13 mouse cellular contexts compared by ENCODE assay signal in genomic region chr17:46578650-46579049, GRCm38 (mm10). TPM values are rescaled to one million over a fixed set of nuclear protein-coding genes. Genes with fewer than 3 reads are reported as not detected.
DNase-seq lines count a peak whose midpoint lies in the region; ATAC-seq and TF ChIP-seq lines count a peak whose summit lies in the region.
"Had no signal": no experiment of that assay in that cellular context is flagged by ENCODE, and none has a peak within 500 bp of the region (broad histone marks: within the 10 kb centered on the region; RNA-seq: fewer than 3 reads in every experiment).

No protein-coding gene starts in this region.

- peaks cover 92% of the 10 kb centered on the region for H3K36me3 ChIP-seq in hindbrain, embryonic 10.5 days
- H3K36me3 ChIP-seq in hindbrain, embryonic 11.5 days (ENCODE audit: control insufficient read depth, insufficient read depth, low read length): peaks cover 10% of the 10 kb centered on the region
- peaks cover 17% of the 10 kb centered on the region; the same call in 1 of the 2 replicates for H3K36me3 ChIP-seq in liver, postnatal 0 days (replicated peaks; ENCODE audit: insufficient read depth, low read length)
- H3K36me3 ChIP-seq in liver, embryonic 12.5 days: peaks cover 56% of the 10 kb centered on the region
- H3K36me3 ChIP-seq in E14TG2a.4 (ENCODE audit: insufficient read depth, low read length): peaks cover 75% of the 10 kb centered on the region
- peaks cover 20% of the 10 kb centered on the region for H3K36me3 ChIP-seq in embryonic facial prominence, embryonic 11.5 days (replicated peaks; ENCODE audit: control insufficient read depth, insufficient read depth, low read depth, low read length)

- H3K27me3 ChIP-seq in hindbrain, embryonic 10.5 days (ENCODE audit: insufficient read depth, poor library complexity, severe bottlenecking): no peaks in the 10 kb centered on the region
- H3K27me3 ChIP-seq in hindbrain, embryonic 11.5 days (ENCODE audit: control insufficient read depth, insufficient read depth, low read length): no peaks in the 10 kb centered on the region
- no peaks in the 10 kb centered on the region for H3K27me3 ChIP-seq in liver, postnatal 0 days (ENCODE audit: insufficient read depth, low read length)
- H3K27me3 ChIP-seq in liver, embryonic 12.5 days (replicated peaks): no peaks in the 10 kb centered on the region
- no peaks in the 10 kb centered on the region for H3K27me3 ChIP-seq in E14TG2a.4 (ENCODE audit: insufficient read depth, low read length)
- H3K27me3 ChIP-seq in embryonic facial prominence, embryonic 11.5 days (ENCODE audit: control insufficient read depth, insufficient read depth, low read length): no peaks in the 10 kb centered on the region
- H3K27me3 ChIP-seq: heart, embryonic 13.5 days; limb, embryonic 15.5 days had no signal

- TF ChIP-seq EP300 in liver, postnatal 0 days (IDR thresholded peaks at IDR 0.05; ENCODE audit: low read depth): no peak

- 87% methylated on average over 5 of the region's 5 CpGs for WGBS in hindbrain, embryonic 10.5 days
- 81% methylated on average over 5 of the region's 5 CpGs for WGBS in hindbrain, embryonic 11.5 days
- WGBS in liver, postnatal 0 days (ENCODE audit: insufficient replicate concordance): 72% methylated on average over 5 of the region's 5 CpGs
- WGBS in liver, embryonic 12.5 days (ENCODE audit: insufficient replicate concordance): 68% methylated on average over 5 of the region's 5 CpGs
- 76% methylated on average over 5 of the region's 5 CpGs for WGBS in embryonic facial prominence, embryonic 11.5 days

- peak; percentile 25 for DNase-seq in hindbrain, embryonic 10.5 days (ENCODE audit: low spot score)
- no peak for DNase-seq in hindbrain, embryonic 11.5 days (ENCODE audit: low spot score)
- DNase-seq in liver, postnatal 0 days: no peak
- DNase-seq in embryonic facial prominence, embryonic 11.5 days (ENCODE audit: low spot score): peak; percentile 35
- DNase-seq in Muller cell, postnatal 12 days (ENCODE audit: inconsistent ontology term): no peak
- no peak for DNase-seq in right cerebral cortex, postnatal 36 days (ENCODE audit: low spot score in 2 of 2)
- DNase-seq: gastrocnemius, postnatal 25 days; thymus, adult 18-20 months had no signal

- 0 out of 2 replicates have a peak, but pooled peaks cover 3% of the 10 kb centered on the region for H3K4me1 ChIP-seq in hindbrain, embryonic 10.5 days (replicated peaks)
- H3K4me1 ChIP-seq in hindbrain, embryonic 11.5 days (replicated peaks; ENCODE audit: control insufficient read depth, insufficient read depth, low read length): no peaks in the 10 kb centered on the region
- H3K4me1 ChIP-seq in liver, postnatal 0 days (ENCODE audit: insufficient read depth): no peaks in the 10 kb centered on the region
- H3K4me1 ChIP-seq in liver, embryonic 12.5 days: no peaks in the 10 kb centered on the region
- H3K4me1 ChIP-seq in E14TG2a.4 (replicated peaks; ENCODE audit: low read depth, low read length): peaks cover 14% of the 10 kb centered on the region; the same call in 1 of the 2 replicates
- no peaks in the 10 kb centered on the region for H3K4me1 ChIP-seq in embryonic facial prominence, embryonic 11.5 days (ENCODE audit: control insufficient read depth, insufficient read depth, low read length)
- H3K4me1 ChIP-seq: heart, embryonic 13.5 days; limb, embryonic 15.5 days had no signal

- peaks cover 7% of the 10 kb centered on the region; the same call in 1 of the 2 replicates for H3K9me3 ChIP-seq in hindbrain, embryonic 10.5 days
- no peaks in the 10 kb centered on the region for H3K9me3 ChIP-seq in hindbrain, embryonic 11.5 days (ENCODE audit: control insufficient read depth, low read length)
- H3K9me3 ChIP-seq in liver, postnatal 0 days (ENCODE audit: low read length): no peaks in the 10 kb centered on the region
- 0 out of 2 replicates have a peak, but pooled peaks cover 3% of the 10 kb centered on the region for H3K9me3 ChIP-seq in liver, embryonic 12.5 days (replicated peaks)
- no peaks in the 10 kb centered on the region for H3K9me3 ChIP-seq in E14TG2a.4 (ENCODE audit: low read length)
- H3K9me3 ChIP-seq in embryonic facial prominence, embryonic 11.5 days (replicated peaks; ENCODE audit: control insufficient read depth, low read length): no peaks in the 10 kb centered on the region
- H3K9me3 ChIP-seq: limb, embryonic 15.5 days had no signal

- no peak for ATAC-seq in hindbrain, embryonic 11.5 days (ENCODE audit: low FRiP score)
- no peak for ATAC-seq in liver, postnatal 0 days
- ATAC-seq in liver, embryonic 12.5 days: no peak
- ATAC-seq in embryonic facial prominence, embryonic 11.5 days (replicated peaks; ENCODE audit: insufficient number of reproducible peaks, low FRiP score, low TSS enrichment, low read depth): no peak

- H3K4me2 ChIP-seq in hindbrain, embryonic 11.5 days (replicated peaks; ENCODE audit: low read depth, low read length): no peak overlapping the region
- no peak overlapping the region for H3K4me2 ChIP-seq in liver, postnatal 0 days (ENCODE audit: low read depth, low read length)
- no peak overlapping the region for H3K4me2 ChIP-seq in liver, embryonic 12.5 days
- H3K4me2 ChIP-seq in embryonic facial prominence, embryonic 11.5 days (ENCODE audit: low read depth, low read length): no peak overlapping the region
- H3K4me2 ChIP-seq: heart, embryonic 13.5 days; limb, embryonic 15.5 days had no signal

- H3K4me3 ChIP-seq in hindbrain, embryonic 10.5 days: no peak overlapping the region
- no peak overlapping the region for H3K4me3 ChIP-seq in hindbrain, embryonic 11.5 days (ENCODE audit: low read depth, low read length)
- H3K4me3 ChIP-seq in liver, postnatal 0 days (ENCODE audit: low read depth, low read length): no peak overlapping the region
- H3K4me3 ChIP-seq in liver, embryonic 12.5 days: no peak overlapping the region
- H3K4me3 ChIP-seq in E14TG2a.4 (replicated peaks; ENCODE audit: low read length): no peak overlapping the region
- H3K4me3 ChIP-seq in embryonic facial prominence, embryonic 11.5 days (ENCODE audit: low read depth, low read length): no peak overlapping the region
- H3K4me3 ChIP-seq: erythroblast, embryonic 14.5 days; heart, embryonic 13.5 days; limb, embryonic 15.5 days had no signal

- no peak overlapping the region for H3K27ac ChIP-seq in hindbrain, embryonic 10.5 days
- no peak overlapping the region for H3K27ac ChIP-seq in hindbrain, embryonic 11.5 days (ENCODE audit: low read depth, low read length)
- no peak overlapping the region for H3K27ac ChIP-seq in liver, postnatal 0 days (ENCODE audit: low read depth)
- H3K27ac ChIP-seq in liver, embryonic 12.5 days: no peak overlapping the region
- no peak overlapping the region for H3K27ac ChIP-seq in embryonic facial prominence, embryonic 11.5 days (replicated peaks; ENCODE audit: low read depth, low read length)
- H3K27ac ChIP-seq: heart, embryonic 13.5 days; limb, embryonic 15.5 days had no signal

- peak; percentile 22; the same call in 1 of the 2 replicates for TF ChIP-seq CTCF in liver, postnatal 0 days (IDR thresholded peaks at IDR 0.05; ENCODE audit: low read depth)
- peak; percentile 22; the same call in 1 of the 2 replicates for TF ChIP-seq CTCF in E14TG2a.4 (conservative IDR thresholded peaks at IDR 0.05; ENCODE audit: low read length)

- H3K9ac ChIP-seq in hindbrain, embryonic 11.5 days (ENCODE audit: low read depth, low read length): no peak overlapping the region
- H3K9ac ChIP-seq in liver, postnatal 0 days (replicated peaks): no peak overlapping the region
- H3K9ac ChIP-seq in liver, embryonic 12.5 days: no peak overlapping the region
- H3K9ac ChIP-seq in embryonic facial prominence, embryonic 11.5 days (replicated peaks; ENCODE audit: low read length): no peak overlapping the region
- H3K9ac ChIP-seq: heart, embryonic 13.5 days; limb, embryonic 15.5 days had no signal

RNA-seq across cellular contexts. Expression of gene Srf, which starts 22.7 kb away (rescaled TPM):
- polyA plus RNA-seq in hindbrain, embryonic 10.5 days (2016; fragmentation: Nextera tagmentation; extraction: Ambion mirVana): 5.9 and 7.8 TPM in 2 replicates
- 5.1 and 8.2 TPM in 2 replicates for polyA plus RNA-seq in hindbrain, embryonic 11.5 days (2014; fragmentation: Nextera tagmentation; extraction: Ambion mirVana)
- polyA plus RNA-seq in liver, postnatal 0 days (2015; fragmentation: Nextera tagmentation; extraction: Ambion mirVana): 1.3 and 1.9 TPM in 2 replicates
- 6.6 and 6.8 TPM in 2 replicates for polyA plus RNA-seq in liver, embryonic 12.5 days (2016; fragmentation: Nextera tagmentation; extraction: Ambion mirVana)
- 6.4 and 11.1 TPM in 2 replicates for polyA plus RNA-seq in embryonic facial prominence, embryonic 11.5 days (2014; fragmentation: Nextera tagmentation; extraction: Ambion mirVana)

RNA-seq across cellular contexts. Expression of gene Cul9, which starts 32.5 kb away (rescaled TPM):
- 4.5 and 7.6 TPM in 2 replicates for polyA plus RNA-seq in hindbrain, embryonic 10.5 days (2016; fragmentation: Nextera tagmentation; extraction: Ambion mirVana)
- 4.7 and 4.8 TPM in 2 replicates for polyA plus RNA-seq in hindbrain, embryonic 11.5 days (2014; fragmentation: Nextera tagmentation; extraction: Ambion mirVana)
- polyA plus RNA-seq in liver, postnatal 0 days (2015; fragmentation: Nextera tagmentation; extraction: Ambion mirVana): 1.0 and 1.3 TPM in 2 replicates
- polyA plus RNA-seq in liver, embryonic 12.5 days (2016; fragmentation: Nextera tagmentation; extraction: Ambion mirVana): 0.69 and 0.93 TPM in 2 replicates
- polyA plus RNA-seq in embryonic facial prominence, embryonic 11.5 days (2014; fragmentation: Nextera tagmentation; extraction: Ambion mirVana): 3.5 and 3.7 TPM in 2 replicates

RNA-seq across cellular contexts. Expression of gene Ptk7, which starts 50.7 kb away (rescaled TPM):
- polyA plus RNA-seq in hindbrain, embryonic 10.5 days (2016; fragmentation: Nextera tagmentation; extraction: Ambion mirVana): 67.2 and 76.8 TPM in 2 replicates
- polyA plus RNA-seq in hindbrain, embryonic 11.5 days (2014; fragmentation: Nextera tagmentation; extraction: Ambion mirVana): 16.0 and 21.5 TPM in 2 replicates
- 3.0 and 3.5 TPM in 2 replicates for polyA plus RNA-seq in liver, postnatal 0 days (2015; fragmentation: Nextera tagmentation; extraction: Ambion mirVana)
- 16.8 and 17.7 TPM in 2 replicates for polyA plus RNA-seq in liver, embryonic 12.5 days (2016; fragmentation: Nextera tagmentation; extraction: Ambion mirVana)
- 25.7 and 34.5 TPM in 2 replicates for polyA plus RNA-seq in embryonic facial prominence, embryonic 11.5 days (2014; fragmentation: Nextera tagmentation; extraction: Ambion mirVana)

Comparison
In these comparisons a context has a peak if more than half of its experiments do, and no peak if none do; other contexts are left out.
1. DNase-seq: peak in hindbrain, embryonic 10.5 days (single experiment) and embryonic facial prominence, embryonic 11.5 days (single experiment); none in hindbrain, embryonic 11.5 days (single experiment), liver, postnatal 0 days (single experiment), Muller cell, postnatal 12 days (single experiment) and right cerebral cortex, postnatal 36 days (0 of 2).